Mouse (Mus musculus) CD4-positive naive resting alpha-beta T cell, adult 76 days (primary cell): ENCODE measurements around the gene Fbxo22. TPM values are rescaled to one million over a fixed set of nuclear protein-coding genes. Genes with fewer than 3 reads are reported as not detected.

ENCODE experiments used
- total RNA-seq: library from RNA; stranded (reverse); gene quantifications from one replicate; pipeline ENCODE4 v1.2.4, GENCODE M21; 2023

Gene Fbxo22
- 32.2 TPM for total RNA-seq

GRCm38 (mm10) chr9:55208790-55209481, at the start of gene Fbxo22:
Fbxo22 (plus strand) TSS chr9:55208925.

Other genes starting within 250 kb of the Fbxo22 start
- not detected for gene Chrna5, start 228.0 kb upstream of the Fbxo22 start, total RNA-seq
- not detected for gene Chrna3, start 182.4 kb upstream of the Fbxo22 start, total RNA-seq
- not detected for gene Chrnb4, start 160.1 kb upstream of the Fbxo22 start, total RNA-seq
- 27.5 TPM for gene Ube2q2, start 60.1 kb upstream of the Fbxo22 start, total RNA-seq
- 0.79 TPM for gene Nrg4, start 117.9 kb downstream of the Fbxo22 start, total RNA-seq
- not detected for gene Tmem266, start 118.0 kb downstream of the Fbxo22 start, total RNA-seq